Mouse (Mus musculus): ENCODE measurements at regions not wholly inside any gene's neighbourhood (a gene's known extent, or its start where the extent isn't known, plus 50 kb on each side); places are given as distances from the start of the nearest gene placed in this dataset.

- peak overlapping the region; percentile 49 for H3K4me3 ChIP-seq (ENCODE audit: control insufficient read depth, low read depth, low read length)
- peaks cover 3% of the 10 kb centered on the region; the same call in 1 of the 2 replicates for H3K4me1 ChIP-seq (ENCODE audit: control insufficient read depth, insufficient read depth, low read length)
- TF ChIP-seq CTCF (IDR thresholded peaks at IDR 0.05; ENCODE audit: control insufficient read depth, insufficient read depth, insufficient replicate concordance, low read depth, low read length): no peak
- H3K27ac ChIP-seq (ENCODE audit: control insufficient read depth, insufficient read depth, low read depth, low read length): no peak overlapping the region
- no peaks in the 10 kb centered on the region for H3K27me3 ChIP-seq (ENCODE audit: control insufficient read depth, insufficient read depth, low read length)
- no peaks in the 10 kb centered on the region for H3K36me3 ChIP-seq (ENCODE audit: control insufficient read depth, insufficient read depth, low read length)
Measured at GRCm38 (mm10) chr13:54874291-54875200, 74.7 kb upstream of the Unc5a start.

- Histone ChIP-seq H3K36me3 (ENCODE audit: control insufficient read depth, insufficient read depth, low read length) (no peaks in the 10 kb centered on the region), H3K4me3 (ENCODE audit: control insufficient read depth, low read depth, low read length) (peak overlapping the region; percentile 32), H3K4me1 (ENCODE audit: control insufficient read depth, insufficient read depth, low read length) (peaks cover 3% of the 10 kb centered on the region; the same call in 1 of the 2 replicates), H3K27me3 (ENCODE audit: control insufficient read depth, insufficient read depth, low read length) (no peaks in the 10 kb centered on the region), H3K27ac (ENCODE audit: control insufficient read depth, insufficient read depth, low read depth, low read length) (no peak overlapping the region)
- TF ChIP-seq CTCF (IDR thresholded peaks at IDR 0.05; ENCODE audit: control insufficient read depth, insufficient read depth, insufficient replicate concordance, low read depth, low read length) (no peak), POLR2A (IDR thresholded peaks at IDR 0.05; ENCODE audit: control insufficient read depth, low read depth, low read length) (no peak)
Measured at GRCm38 (mm10) chr13:54876556-54876955, 72.7 kb upstream of the Unc5a start.

GRCm38 (mm10) chr13:54877656-54878055 is 71.6 kb upstream of the Unc5a start:
- no peaks in the 10 kb centered on the region for H3K36me3 ChIP-seq (ENCODE audit: control insufficient read depth, insufficient read depth, low read length)
- H3K27ac ChIP-seq (ENCODE audit: control insufficient read depth, insufficient read depth, low read depth, low read length): no peak overlapping the region
- TF ChIP-seq POLR2A (IDR thresholded peaks at IDR 0.05; ENCODE audit: control insufficient read depth, low read depth, low read length): no peak
- TF ChIP-seq CTCF (IDR thresholded peaks at IDR 0.05; ENCODE audit: control insufficient read depth, insufficient read depth, insufficient replicate concordance, low read depth, low read length): no peak
- no peak overlapping the region for H3K4me3 ChIP-seq (ENCODE audit: control insufficient read depth, low read depth, low read length)
- H3K4me1 ChIP-seq (ENCODE audit: control insufficient read depth, insufficient read depth, low read length): peaks cover 3% of the 10 kb centered on the region; the same call in 1 of the 2 replicates
- H3K27me3 ChIP-seq (ENCODE audit: control insufficient read depth, insufficient read depth, low read length): no peaks in the 10 kb centered on the region

- no peak overlapping the region for H3K27ac ChIP-seq (ENCODE audit: control insufficient read depth, insufficient read depth, low read depth, low read length)
- no peak overlapping the region for H3K4me3 ChIP-seq (ENCODE audit: control insufficient read depth, low read depth, low read length)
- TF ChIP-seq CTCF (IDR thresholded peaks at IDR 0.05; ENCODE audit: control insufficient read depth, insufficient read depth, insufficient replicate concordance, low read depth, low read length): no peak
- no peak for TF ChIP-seq POLR2A (IDR thresholded peaks at IDR 0.05; ENCODE audit: control insufficient read depth, low read depth, low read length)
- peaks cover 2% of the 10 kb centered on the region; the same call in 1 of the 2 replicates for H3K4me1 ChIP-seq (ENCODE audit: control insufficient read depth, insufficient read depth, low read length)
- H3K36me3 ChIP-seq (ENCODE audit: control insufficient read depth, insufficient read depth, low read length): no peaks in the 10 kb centered on the region
- H3K27me3 ChIP-seq (ENCODE audit: control insufficient read depth, insufficient read depth, low read length): no peaks in the 10 kb centered on the region
Measured at GRCm38 (mm10) chr13:54879325-54879724, 69.9 kb upstream of the Unc5a start.

- no peaks in the 10 kb centered on the region for H3K4me1 ChIP-seq (ENCODE audit: control insufficient read depth, insufficient read depth, low read length)
- H3K27me3 ChIP-seq (ENCODE audit: control insufficient read depth, insufficient read depth, low read length): no peaks in the 10 kb centered on the region
- no peak overlapping the region for H3K4me3 ChIP-seq (ENCODE audit: control insufficient read depth, low read depth, low read length)
- TF ChIP-seq CTCF (IDR thresholded peaks at IDR 0.05; ENCODE audit: control insufficient read depth, insufficient read depth, insufficient replicate concordance, low read depth, low read length) (no peak), POLR2A (IDR thresholded peaks at IDR 0.05; ENCODE audit: control insufficient read depth, low read depth, low read length) (no peak)
- no peak overlapping the region for H3K27ac ChIP-seq (ENCODE audit: control insufficient read depth, insufficient read depth, low read depth, low read length)
- H3K36me3 ChIP-seq (ENCODE audit: control insufficient read depth, insufficient read depth, low read length): no peaks in the 10 kb centered on the region
Measured at GRCm38 (mm10) chr13:54880204-54880603, 69.0 kb upstream of the Unc5a start.

GRCm38 (mm10) chr13:54882781-54883180 is 66.4 kb upstream of the Unc5a start:
- Histone ChIP-seq H3K36me3 (ENCODE audit: control insufficient read depth, insufficient read depth, low read length) (no peaks in the 10 kb centered on the region), H3K4me1 (ENCODE audit: control insufficient read depth, insufficient read depth, low read length) (peaks cover 9% of the 10 kb centered on the region), H3K4me3 (ENCODE audit: control insufficient read depth, low read depth, low read length) (no peak overlapping the region)

GRCm38 (mm10) chr13:54883748-54884708 is 65.2 kb upstream of the Unc5a start:
- TF ChIP-seq POLR2A (IDR thresholded peaks at IDR 0.05; ENCODE audit: control insufficient read depth, low read depth, low read length): no peak
- no peak for TF ChIP-seq CTCF (IDR thresholded peaks at IDR 0.05; ENCODE audit: control insufficient read depth, insufficient read depth, insufficient replicate concordance, low read depth, low read length)
- no peaks in the 10 kb centered on the region for H3K36me3 ChIP-seq (ENCODE audit: control insufficient read depth, insufficient read depth, low read length)
- H3K27me3 ChIP-seq (ENCODE audit: control insufficient read depth, insufficient read depth, low read length): no peaks in the 10 kb centered on the region
- H3K4me1 ChIP-seq (ENCODE audit: control insufficient read depth, insufficient read depth, low read length): peaks cover 13% of the 10 kb centered on the region
- no peak overlapping the region for H3K27ac ChIP-seq (ENCODE audit: control insufficient read depth, insufficient read depth, low read depth, low read length)
- no peak overlapping the region for H3K4me3 ChIP-seq (ENCODE audit: control insufficient read depth, low read depth, low read length)

More at GRCm38 (mm10) chr13:54882781-54883180, 66.4 kb upstream of the Unc5a start:
- Histone ChIP-seq H3K27ac (ENCODE audit: control insufficient read depth, insufficient read depth, low read depth, low read length) (no peak overlapping the region), H3K27me3 (ENCODE audit: control insufficient read depth, insufficient read depth, low read length) (no peaks in the 10 kb centered on the region)
- no peak for TF ChIP-seq CTCF (IDR thresholded peaks at IDR 0.05; ENCODE audit: control insufficient read depth, insufficient read depth, insufficient replicate concordance, low read depth, low read length)
- TF ChIP-seq POLR2A (IDR thresholded peaks at IDR 0.05; ENCODE audit: control insufficient read depth, low read depth, low read length): no peak

All from testis, adult 2 months (tissue).